Mouse (Mus musculus): Measurements from ENCODE around the gene Chdh. TPM values are rescaled to one million over a fixed set of nuclear protein-coding genes. Genes with fewer than 3 reads are reported as not detected.

Gene Chdh
- 39.6 and 55.0 TPM in 2 replicates for polyA plus RNA-seq (2012; rRNA removed; ENCODE audit: low replicate concordance)

DNA sequence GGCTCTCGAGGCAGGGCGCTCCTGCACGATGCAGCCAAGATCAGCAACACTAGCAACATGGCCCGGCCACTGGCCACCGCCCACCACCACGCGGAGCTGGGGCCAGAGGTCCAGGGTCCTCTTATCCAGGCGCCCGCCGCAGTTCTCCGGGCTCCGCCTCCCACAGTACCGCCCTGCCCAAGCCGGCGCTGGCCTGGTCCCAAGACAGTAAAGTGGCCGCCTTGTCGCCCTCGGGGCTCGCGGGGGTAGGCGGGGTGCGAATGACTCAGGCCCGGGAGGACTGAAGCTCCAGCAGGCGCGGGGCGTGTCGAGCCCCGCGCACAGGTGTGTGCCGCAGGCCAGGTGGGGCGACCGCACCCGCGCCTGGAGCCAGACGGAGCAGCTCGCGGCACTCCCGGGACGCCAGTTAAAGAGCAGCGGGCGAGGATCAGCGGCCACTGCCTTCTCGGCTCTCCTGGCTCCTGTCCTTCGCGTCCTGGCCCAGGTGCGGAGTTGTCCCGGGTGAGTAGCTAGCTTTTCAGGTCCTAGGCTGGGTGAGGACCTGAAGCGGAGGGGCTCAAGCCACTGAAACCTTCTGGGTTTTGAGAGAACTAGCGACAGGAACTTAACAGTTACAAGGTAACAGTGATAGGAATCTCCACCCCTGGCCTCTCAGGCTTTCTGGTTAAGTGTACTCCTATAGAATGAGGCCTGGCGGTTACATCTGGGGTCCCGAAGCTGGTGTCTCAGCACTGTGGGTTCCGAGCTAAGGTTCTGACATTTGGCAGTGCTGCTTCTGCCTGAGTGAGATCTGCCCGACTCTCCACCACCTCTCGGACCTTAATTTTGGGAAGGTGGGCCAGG lies at the start of gene Chdh, which contains the start of gene Il17rb:
Gene Chdh (plus strand): TSS at position 291 of the 843 bp plus-strand sequence.
Gene Il17rb (minus strand): TSS at position 164 of the 843 bp plus-strand sequence.

GRCm38 (mm10) chr14:29968075-29968821 lies 40.6 kb upstream of the Chdh start, which contains the start of gene Selenok:
TSS of gene Selenok (plus strand) at chr14:29968308.

DNA sequence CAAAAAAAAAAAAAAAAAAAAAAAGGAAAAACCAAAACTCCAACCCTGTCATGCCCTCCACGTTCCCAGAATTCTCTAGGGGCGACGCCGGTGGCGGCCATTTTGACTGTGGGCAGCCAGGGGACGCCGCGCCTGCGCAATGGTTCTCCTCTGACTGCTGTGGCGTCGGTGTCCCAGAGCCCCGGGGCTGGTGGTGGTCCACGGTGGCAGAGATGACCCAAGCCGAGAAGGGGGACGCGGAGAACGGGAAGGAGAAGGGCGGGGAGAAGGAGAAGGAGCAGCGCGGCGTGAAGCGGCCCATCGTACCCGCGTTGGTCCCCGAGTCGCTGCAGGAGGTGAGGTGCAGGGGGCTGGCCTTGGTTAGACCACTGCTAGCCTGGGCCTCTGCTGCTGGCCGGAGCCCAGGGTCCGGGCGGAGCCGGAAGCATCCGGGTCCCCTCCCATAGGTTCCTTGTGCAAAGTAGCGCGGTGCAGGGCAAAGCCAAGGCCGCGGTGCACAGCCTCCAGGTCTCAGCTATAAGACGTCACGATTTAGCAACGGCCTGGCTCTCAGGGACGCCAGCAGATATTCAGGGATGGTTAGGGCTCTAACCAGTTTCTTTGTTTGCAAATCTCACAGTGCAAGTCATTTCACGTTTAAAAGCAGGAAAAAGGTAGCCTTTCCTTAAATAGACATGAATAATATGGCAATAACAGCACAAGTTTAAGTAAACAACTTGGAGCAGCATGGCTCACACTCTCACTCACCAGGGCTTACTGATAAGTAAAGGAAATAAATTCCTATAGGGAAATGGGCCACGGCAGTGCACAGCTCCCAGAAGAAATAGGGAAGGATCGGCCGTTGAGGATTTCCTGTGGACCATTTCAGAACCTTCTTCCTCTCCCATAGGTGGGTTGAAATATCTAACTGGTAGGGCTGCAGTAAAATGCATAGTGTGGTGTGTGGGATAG lies 30.3 kb upstream of the Chdh start, which contains the start of gene Actr8:
Gene Actr8 (plus strand): TSS at position 84 of the 951 bp plus-strand sequence.

Other genes with a start within 250 kb of the Chdh start
- 2.8 and 5.0 TPM in 2 replicates for gene Selenok, start 40.7 kb upstream of the Chdh start, polyA plus RNA-seq (2012; rRNA removed; ENCODE audit: low replicate concordance)
- gene Actr8, start 30.7 kb upstream of the Chdh start, polyA plus RNA-seq (2012; rRNA removed; ENCODE audit: low replicate concordance), result 4.3 and 5.1 TPM in 2 replicates
- gene Il17rb, start 127 bp upstream of the Chdh start, polyA plus RNA-seq (2012; rRNA removed; ENCODE audit: low replicate concordance), result 1.0 and 2.2 TPM in 2 replicates